Mouse (Mus musculus) lung, embryonic 16.5 days (tissue): ENCODE results near the gene Gm49380. TPM values are rescaled to one million over a fixed set of nuclear protein-coding genes. Genes with fewer than 3 reads are reported as not detected.

Experiments
- ATAC-seq: fragments of 200-750 bp; cut with Nextera tagmentation; 2 replicates; pipeline ENCODE4 v1.8.0; 2017; ENCODE audit warnings: low read depth, mild to moderate bottlenecking, moderate library complexity
- H3K27ac ChIP-seq: fragments of 300-500 bp; sonication (generic); 2 replicates; pipeline ENCODE4 v1.5.1; 2014; ENCODE audit warnings: mild to moderate bottlenecking, control low read depth, low read length
- H3K27me3 ChIP-seq: fragments of 300-500 bp; sonication (generic); 2 replicates; pipeline ENCODE4 v1.6.1; 2014; ENCODE audit warnings: low read depth, low read length, mixed read lengths; ENCODE audit not compliant: control insufficient read depth, insufficient read depth
- H3K36me3 ChIP-seq: fragments of 300-500 bp; sonication (generic); 2 replicates; pipeline ENCODE4 v1.6.1; 2014; ENCODE audit warnings: low read length; ENCODE audit not compliant: control insufficient read depth, insufficient read depth
- H3K4me1 ChIP-seq: fragments of 300-500 bp; sonication (generic); replicated peaks from 2 replicates; pipeline ENCODE4 v1.6.1; 2014; ENCODE audit warnings: low read length, mixed read lengths; ENCODE audit not compliant: control insufficient read depth, insufficient read depth
- H3K4me2 ChIP-seq: fragments of 300-500 bp; sonication (generic); 2 replicates; pipeline ENCODE4 v1.6.1; 2014; ENCODE audit warnings: low read depth, low read length, control low read depth
- H3K4me3 ChIP-seq: fragments of 300-500 bp; sonication (generic); 2 replicates; pipeline ENCODE4 v1.5.1; 2014; ENCODE audit warnings: mild to moderate bottlenecking, low read length, control low read depth
- H3K9ac ChIP-seq: fragments of 300-500 bp; sonication (generic); 2 replicates; pipeline ENCODE4 v1.6.1; 2014; ENCODE audit warnings: low read length, control low read depth
- H3K9me3 ChIP-seq: fragments of 300-500 bp; sonication (generic); 2 replicates; pipeline ENCODE4 v1.6.1; 2016; ENCODE audit warnings: low read length; ENCODE audit not compliant: control insufficient read depth
- WGBS: fragments of 180-500 bp; shearing (Covaris S2); extraction: QIAGEN DNeasy Blood & Tissue Kit; methylation state at CpG from one replicate; pipeline ENCODE4 v1.1.7; 2014; 5-methylcytosine and 5-hydroxymethylcytosine counted together
- polyA plus RNA-seq: library from polyadenylated mRNA; unstranded; fragments of >200 nt; fragmentation: Nextera tagmentation; extraction: Ambion mirVana; gene quantifications from 2 replicates; pipeline ENCODE4 v1.2.1, GENCODE M21; 2015

Gm49380 gene
- polyA plus RNA-seq, 1 experiment from 2014 or later: 0.14 TPM

GRCm38 (mm10) chr9:44127351-44127801, 14.1 kb upstream of the Gm49380 start:
- H3K9ac ChIP-seq: peak overlapping the region; percentile 35; the same call in 1 of the 2 replicates
- no peaks in the 10 kb centered on the region for H3K9me3 ChIP-seq
- no peaks in the 10 kb centered on the region for H3K27me3 ChIP-seq
- ATAC-seq: no peak
- H3K27ac ChIP-seq: peak overlapping the region; percentile 65
- no peak overlapping the region for H3K4me2 ChIP-seq
- H3K36me3 ChIP-seq: no peaks in the 10 kb centered on the region
- WGBS: 38% methylated on average over 3 of the region's 3 CpGs
- H3K4me1 ChIP-seq: peaks cover 39% of the 10 kb centered on the region
- no peak overlapping the region for H3K4me3 ChIP-seq

- Histone ChIP-seq H3K4me3 (no peak overlapping the region), H3K4me2 (no peak overlapping the region), H3K27ac (peak overlapping the region; percentile 65; the same call in 1 of the 2 replicates), H3K36me3 (no peaks in the 10 kb centered on the region), H3K9me3 (no peaks in the 10 kb centered on the region), H3K9ac (no peak overlapping the region), H3K4me1 (peaks cover 39% of the 10 kb centered on the region), H3K27me3 (no peaks in the 10 kb centered on the region)
- 82% methylated on average over 3 of the region's 3 CpGs for WGBS
- no peak for ATAC-seq
Observed at GRCm38 (mm10) chr9:44126746-44127145, 13.4 kb upstream of the Gm49380 start.

- peak; percentile 31; the same call in 1 of the 2 replicates for ATAC-seq
- H3K9me3 ChIP-seq: no peaks in the 10 kb centered on the region
- peaks cover 35% of the 10 kb centered on the region for H3K4me1 ChIP-seq
- no peak overlapping the region for H3K4me3 ChIP-seq
- H3K4me2 ChIP-seq: 0 out of 2 replicates have a peak overlapping the region, but pooled peaks have one; percentile 3
- H3K36me3 ChIP-seq: no peaks in the 10 kb centered on the region
- 18% methylated on average over 18 of the region's 18 CpGs for WGBS
- H3K9ac ChIP-seq: peak overlapping the region; percentile 3; the same call in 1 of the 2 replicates
- no peaks in the 10 kb centered on the region for H3K27me3 ChIP-seq
- 0 out of 2 replicates have a peak overlapping the region, but pooled peaks have one; percentile 8 for H3K27ac ChIP-seq
Observed at GRCm38 (mm10) chr9:44125546-44126428, 12.5 kb upstream of the Gm49380 start.

GRCm38 (mm10) chr9:44125026-44125425, 11.7 kb upstream of the Gm49380 start:
- peaks cover 28% of the 10 kb centered on the region for H3K4me1 ChIP-seq
- no peaks in the 10 kb centered on the region for H3K27me3 ChIP-seq
- no peak for ATAC-seq
- H3K27ac ChIP-seq: no peak overlapping the region
- H3K9me3 ChIP-seq: no peaks in the 10 kb centered on the region
- no peaks in the 10 kb centered on the region for H3K36me3 ChIP-seq
- 32% methylated on average over 5 of the region's 5 CpGs for WGBS
- no peak overlapping the region for H3K4me3 ChIP-seq
- H3K9ac ChIP-seq: no peak overlapping the region
- H3K4me2 ChIP-seq: no peak overlapping the region

- H3K9me3 ChIP-seq: no peaks in the 10 kb centered on the region
- no peak overlapping the region for H3K4me3 ChIP-seq
- 72% methylated on average over 6 of the region's 6 CpGs for WGBS
- no peaks in the 10 kb centered on the region for H3K36me3 ChIP-seq
- no peak overlapping the region for H3K27ac ChIP-seq
- no peak for ATAC-seq
- no peaks in the 10 kb centered on the region for H3K27me3 ChIP-seq
- H3K4me2 ChIP-seq: no peak overlapping the region
- no peak overlapping the region for H3K9ac ChIP-seq
- peaks cover 25% of the 10 kb centered on the region for H3K4me1 ChIP-seq
Observed at GRCm38 (mm10) chr9:44124317-44124716, 11.0 kb upstream of the Gm49380 start.

- Histone ChIP-seq H3K9ac (no peak overlapping the region), H3K27ac (no peak overlapping the region), H3K27me3 (no peaks in the 10 kb centered on the region), H3K9me3 (no peaks in the 10 kb centered on the region), H3K36me3 (no peaks in the 10 kb centered on the region), H3K4me1 (no peaks in the 10 kb centered on the region), H3K4me3 (no peak overlapping the region), H3K4me2 (no peak overlapping the region)
- WGBS: 54% methylated on average over 8 of the region's 8 CpGs
- ATAC-seq: no peak
Observed at GRCm38 (mm10) chr9:44119948-44120465, 6.7 kb upstream of the Gm49380 start.

- Histone ChIP-seq H3K27me3 (no peaks in the 10 kb centered on the region), H3K9me3 (no peaks in the 10 kb centered on the region), H3K36me3 (no peaks in the 10 kb centered on the region), H3K4me3 (no peak overlapping the region), H3K4me1 (peaks cover 2% of the 10 kb centered on the region; the same call in 1 of the 2 replicates), H3K4me2 (no peak overlapping the region), H3K9ac (no peak overlapping the region), H3K27ac (no peak overlapping the region)
- 51% methylated on average over 5 of the region's 5 CpGs for WGBS
- ATAC-seq: no peak
Observed at GRCm38 (mm10) chr9:44119011-44119410, 5.7 kb upstream of the Gm49380 start.

- Histone ChIP-seq H3K9ac (no peak overlapping the region), H3K4me1 (peaks cover 3% of the 10 kb centered on the region; the same call in 1 of the 2 replicates), H3K9me3 (no peaks in the 10 kb centered on the region), H3K4me2 (no peak overlapping the region), H3K27me3 (no peaks in the 10 kb centered on the region), H3K36me3 (no peaks in the 10 kb centered on the region), H3K4me3 (no peak overlapping the region), H3K27ac (no peak overlapping the region)
- ATAC-seq: no peak
- WGBS: 86% methylated on average over 4 of the region's 4 CpGs
Observed at GRCm38 (mm10) chr9:44116182-44116581, 2.9 kb upstream of the Gm49380 start.

GRCm38 (mm10) chr9:44115599-44115998, 2.3 kb upstream of the Gm49380 start:
- Histone ChIP-seq H3K27me3 (no peaks in the 10 kb centered on the region), H3K9me3 (no peaks in the 10 kb centered on the region), H3K4me2 (no peak overlapping the region), H3K27ac (no peak overlapping the region), H3K36me3 (no peaks in the 10 kb centered on the region), H3K9ac (no peak overlapping the region), H3K4me3 (no peak overlapping the region), H3K4me1 (peaks cover 3% of the 10 kb centered on the region)
- ATAC-seq: no peak
- WGBS: 82% methylated on average over 9 of the region's 9 CpGs
